Mouse (Mus musculus): ENCODE results near the gene Rbm28. TPM values are rescaled to one million over a fixed set of nuclear protein-coding genes. Genes with fewer than 3 reads are reported as not detected.
"Not testable (repeated sequence)": the region's sequence is repeated elsewhere in the genome, so short reads cannot be mapped to it uniquely, and the experiment has no call there.

Rbm28 gene
- total RNA-seq, 2 experiments from 2014 or later, result 8.7 to 9.0 TPM

DNA sequence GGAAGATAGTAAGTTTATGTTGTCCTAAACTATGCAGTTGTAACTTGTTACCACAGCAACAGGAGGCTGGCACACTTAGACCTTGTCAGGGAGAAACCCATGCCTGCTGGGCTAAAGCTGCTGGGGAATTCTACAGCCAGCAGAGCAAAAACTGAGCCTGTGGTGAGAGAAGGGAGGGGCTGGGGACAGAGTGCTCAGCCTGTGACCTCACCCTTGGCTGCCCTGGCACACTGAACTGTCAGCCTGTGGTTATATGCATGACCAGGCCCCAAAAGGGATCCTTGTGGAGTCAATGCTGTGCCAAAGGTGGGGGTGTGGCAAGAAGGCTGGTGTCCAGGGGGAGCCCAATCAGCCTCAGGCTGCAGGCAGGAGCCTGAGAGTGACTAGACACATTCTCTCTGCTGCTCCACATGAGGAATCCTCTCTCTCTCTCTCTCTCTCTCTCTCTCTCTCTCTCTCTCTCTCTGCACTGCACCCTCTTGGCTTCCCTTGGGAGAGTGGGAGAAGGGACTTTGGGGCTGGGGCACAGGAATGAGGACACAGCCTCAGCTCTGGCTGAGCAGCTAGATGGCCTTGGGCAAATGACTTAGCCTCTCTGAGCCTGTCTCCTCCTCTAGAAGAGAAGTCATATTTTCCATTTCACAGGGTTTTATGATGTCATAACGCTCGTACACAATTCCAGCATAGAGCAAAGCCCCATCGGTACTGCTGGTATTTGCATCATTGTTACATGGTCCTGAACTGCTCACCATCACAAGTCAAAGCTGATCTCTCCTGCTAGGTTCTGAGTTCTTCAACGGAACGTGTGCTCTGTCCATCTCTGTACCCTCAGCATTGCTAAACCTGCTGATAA lies 31.3 kb upstream of the Rbm28 start:
- no peak for ATAC-seq (replicated peaks; ENCODE audit: low FRiP score, poor library complexity, severe bottlenecking)

DNA sequence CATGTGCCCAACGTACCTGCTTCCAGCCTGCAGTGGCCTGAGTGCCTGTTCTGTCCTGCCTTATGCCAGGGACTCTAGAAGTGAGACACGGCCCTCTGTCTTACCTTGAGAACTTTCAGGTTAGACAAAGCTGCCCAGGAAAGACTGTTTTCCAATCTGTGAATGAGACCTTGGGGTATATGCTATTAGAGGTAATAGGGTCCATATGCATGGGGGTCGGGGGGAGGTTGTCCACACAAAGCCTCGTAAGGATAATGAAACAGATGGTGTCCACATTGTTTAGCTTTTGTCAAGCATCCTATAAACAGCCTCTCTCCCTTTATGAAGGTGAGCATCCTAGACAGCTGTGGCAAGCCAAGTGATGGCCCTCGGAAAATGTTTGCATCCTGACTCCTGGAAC lies 30.3 kb upstream of the Rbm28 start:
- no peak for ATAC-seq (replicated peaks; ENCODE audit: low FRiP score, poor library complexity, severe bottlenecking)

DNA sequence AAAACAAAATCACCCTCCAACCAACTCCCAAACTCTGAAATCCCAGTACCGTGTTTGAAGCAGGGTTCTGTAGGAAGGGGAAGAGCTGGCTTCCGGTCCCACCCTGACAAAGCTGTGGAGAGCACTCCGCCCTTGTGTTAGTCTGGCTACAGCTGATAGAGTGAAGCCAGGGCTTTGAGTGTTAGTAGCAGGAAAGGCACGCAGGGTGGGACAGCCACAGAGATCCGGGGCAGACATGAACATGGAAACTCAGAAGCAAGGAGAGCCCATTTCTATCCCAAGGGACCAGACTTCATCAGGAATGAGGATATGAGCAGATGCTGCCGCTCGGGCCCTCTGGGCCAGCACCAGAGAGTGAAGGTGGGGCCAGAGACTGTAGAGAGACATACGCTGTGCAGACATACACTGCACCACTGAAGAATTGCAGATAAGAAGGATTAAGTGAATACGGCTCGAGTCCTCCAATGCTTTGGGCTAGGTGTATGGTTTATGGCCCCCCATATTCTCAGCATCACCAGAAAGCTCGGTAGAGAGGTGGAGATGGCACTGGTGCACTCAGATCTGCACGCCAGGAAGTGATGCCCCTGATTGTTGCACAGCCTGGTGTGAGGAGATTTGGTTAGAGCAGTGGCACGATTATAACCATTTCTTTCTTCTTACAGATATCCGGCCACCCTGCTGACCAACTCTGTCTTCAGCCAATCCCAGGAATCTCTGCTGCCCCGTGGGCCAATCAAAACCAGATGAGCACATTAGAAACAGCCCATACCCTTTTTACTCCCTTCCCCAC lies 29.4 kb upstream of the Rbm28 start:
- no peak for ATAC-seq (replicated peaks; ENCODE audit: low FRiP score, poor library complexity, severe bottlenecking)

DNA sequence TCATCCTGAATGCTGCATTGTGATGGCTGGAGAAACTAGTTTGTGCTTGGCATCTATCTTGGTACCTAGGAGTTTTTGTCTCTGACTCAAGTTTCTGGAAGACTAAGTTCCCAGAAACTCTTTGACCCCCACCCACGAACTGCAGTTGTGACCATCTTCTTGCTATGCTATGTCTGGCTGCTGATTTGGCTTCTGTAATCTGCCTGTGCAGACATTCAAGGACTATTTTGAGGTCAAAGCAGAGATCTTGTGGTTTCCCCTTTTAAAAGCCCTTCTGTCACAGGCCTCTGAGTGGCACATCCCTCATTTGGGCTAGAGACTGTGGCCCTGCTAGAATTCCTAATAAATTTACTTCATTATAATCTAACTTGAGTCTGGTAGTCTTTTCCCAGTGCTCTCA lies 23.1 kb upstream of the Rbm28 start:
- ATAC-seq (replicated peaks; ENCODE audit: low FRiP score, poor library complexity, severe bottlenecking), result no peak

DNA sequence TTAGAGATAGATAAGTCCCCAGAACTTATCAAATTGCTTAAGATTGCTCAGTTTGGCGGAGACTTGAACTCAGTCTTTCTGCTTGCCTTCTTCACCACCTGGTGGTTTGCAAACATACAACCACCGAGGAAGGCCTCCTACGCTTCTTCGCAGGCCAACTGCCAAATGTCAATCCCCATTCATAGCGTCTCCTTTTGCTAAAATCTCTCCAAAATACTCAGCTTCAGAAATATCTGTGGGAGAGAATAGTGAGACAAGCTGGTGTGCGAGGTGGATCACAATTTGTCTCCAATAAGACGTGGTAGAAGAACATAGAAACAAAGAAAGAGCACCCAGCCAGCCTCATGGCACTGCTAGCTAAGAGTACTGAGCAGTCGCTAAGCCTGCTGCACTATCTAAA lies 15.0 kb upstream of the Rbm28 start:
- ATAC-seq (replicated peaks; ENCODE audit: low FRiP score, poor library complexity, severe bottlenecking), result no peak

DNA sequence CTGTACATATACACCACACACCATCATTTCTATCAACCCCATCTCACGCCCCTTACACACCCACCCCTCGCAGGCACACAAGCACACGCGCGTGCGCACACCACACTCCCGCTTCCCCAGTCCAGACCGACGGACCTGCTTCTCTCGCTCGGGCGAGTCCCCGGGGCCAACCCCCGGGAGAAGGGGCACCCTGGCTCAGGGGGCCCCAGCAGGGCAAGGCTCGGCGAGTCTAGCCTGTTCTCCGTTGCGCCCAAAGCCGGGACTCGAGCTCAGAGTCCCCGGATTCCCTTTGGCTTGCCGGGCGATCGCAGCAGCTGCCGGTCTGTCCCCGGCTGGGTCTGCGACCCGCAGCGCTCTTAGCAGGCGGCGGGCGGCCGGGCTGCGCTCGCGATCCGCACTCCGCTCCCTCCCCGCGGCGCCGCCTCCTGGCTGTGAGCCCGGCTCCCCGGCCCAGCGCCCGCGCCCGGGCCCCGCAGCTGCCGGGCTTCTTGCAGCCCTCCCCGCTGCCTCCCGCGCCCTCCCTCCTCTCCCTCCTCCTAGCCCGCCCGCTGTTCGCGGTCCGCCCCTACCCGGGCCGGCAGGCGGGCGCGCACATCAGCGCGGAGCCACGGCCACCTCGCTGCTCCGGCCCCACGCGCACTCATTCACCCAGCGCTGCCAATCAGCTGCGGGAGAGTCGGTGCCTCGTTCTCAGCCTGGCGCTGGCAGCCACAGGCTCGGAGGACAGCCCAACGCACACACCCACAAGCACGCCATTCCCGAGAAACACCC lies 14.3 kb upstream of the Rbm28 start, which contains the start of gene Prrt4:
Gene Prrt4, minus strand, starts transcription at position 697 of the 771 bp plus-strand sequence.
- ATAC-seq (replicated peaks; ENCODE audit: low FRiP score, poor library complexity, severe bottlenecking), result no peak

DNA sequence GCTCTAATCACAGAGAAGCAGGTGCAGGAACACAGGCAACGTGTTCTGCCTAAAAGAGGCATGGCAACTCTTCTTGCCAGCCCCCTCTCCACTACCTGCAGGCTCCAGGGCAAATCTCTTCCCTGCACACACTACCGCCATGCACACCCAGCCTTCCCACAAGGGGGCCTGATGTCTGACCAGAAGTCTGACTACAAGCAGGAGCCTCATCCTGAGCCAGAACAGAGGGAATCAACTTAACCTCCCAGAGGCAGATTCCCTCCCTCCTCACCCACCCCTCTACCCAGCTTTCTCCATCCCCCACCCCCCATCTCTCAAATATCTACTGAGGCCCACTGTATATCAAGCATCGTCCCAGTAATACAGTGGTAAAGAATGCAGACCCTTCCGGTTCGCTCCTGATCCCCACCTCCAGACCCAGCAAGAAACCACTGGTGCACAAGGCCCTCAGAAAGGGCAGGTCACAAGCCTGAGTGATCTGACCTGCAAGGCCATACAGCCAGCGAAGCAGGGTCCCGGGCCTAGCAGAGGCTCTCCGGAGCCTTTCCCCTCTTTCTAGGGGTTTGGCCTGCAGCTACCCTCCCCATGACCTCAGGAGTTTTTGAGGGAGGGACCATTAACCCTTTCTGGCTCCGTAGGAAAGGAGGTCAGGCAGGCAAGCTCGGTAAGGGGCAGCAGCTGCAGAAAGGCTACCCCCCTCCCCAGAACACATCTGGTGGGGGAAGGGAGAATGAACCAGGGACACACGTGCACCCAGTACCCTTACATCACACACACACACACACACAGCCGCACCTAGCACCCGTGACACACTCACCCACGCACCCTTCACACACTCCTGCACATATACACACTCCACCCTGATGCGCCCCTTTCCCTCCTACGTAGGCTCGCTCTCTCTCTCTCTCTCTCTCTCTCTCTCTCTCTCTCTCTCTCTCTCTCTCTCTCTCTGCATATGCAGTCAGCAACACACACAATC lies 13.4 kb upstream of the Rbm28 start:
- ATAC-seq (replicated peaks; ENCODE audit: low FRiP score, poor library complexity, severe bottlenecking), result no peak

DNA sequence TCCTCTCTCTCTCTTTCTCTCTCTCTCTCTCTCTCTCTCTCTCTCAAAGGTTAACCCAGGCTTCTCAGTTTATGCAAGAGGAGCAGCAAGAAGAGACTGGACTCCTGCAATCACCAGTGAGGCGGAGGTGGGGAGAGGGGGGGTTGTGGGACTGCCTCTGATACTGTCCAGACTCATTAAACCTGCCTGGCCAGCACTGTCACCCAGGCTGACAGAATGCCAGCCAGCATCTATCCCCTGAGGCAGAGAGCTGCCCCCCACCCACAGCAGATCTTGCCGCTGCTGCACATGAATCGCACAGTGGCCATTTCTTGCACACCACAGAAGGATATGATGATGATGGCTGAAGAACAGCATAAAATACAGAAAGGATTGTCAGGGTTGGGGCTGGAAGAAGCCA lies 10.3 kb upstream of the Rbm28 start:
- ATAC-seq (replicated peaks; ENCODE audit: low FRiP score, poor library complexity, severe bottlenecking), result no peak

DNA sequence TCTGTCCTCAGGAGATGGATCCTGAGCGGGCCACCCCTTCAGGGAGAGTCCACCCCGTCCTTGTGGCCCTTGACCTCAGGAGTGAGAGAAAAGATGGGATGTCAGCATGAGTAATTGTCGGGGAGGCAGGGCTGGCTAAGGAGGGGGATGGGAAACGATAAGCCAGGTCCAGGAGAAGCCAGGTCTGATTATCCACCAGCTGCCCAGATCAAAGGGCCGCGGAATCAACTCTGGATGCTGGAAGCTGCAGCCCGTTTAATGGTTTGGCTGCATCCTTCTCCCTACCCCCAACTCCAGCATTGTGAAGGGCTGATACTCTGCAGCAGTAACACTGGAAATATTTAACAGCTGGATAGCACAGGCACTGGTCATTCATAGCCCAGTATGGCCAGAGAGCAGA lies 9.6 kb upstream of the Rbm28 start:
- ATAC-seq (replicated peaks; ENCODE audit: low FRiP score, poor library complexity, severe bottlenecking), result no peak

DNA sequence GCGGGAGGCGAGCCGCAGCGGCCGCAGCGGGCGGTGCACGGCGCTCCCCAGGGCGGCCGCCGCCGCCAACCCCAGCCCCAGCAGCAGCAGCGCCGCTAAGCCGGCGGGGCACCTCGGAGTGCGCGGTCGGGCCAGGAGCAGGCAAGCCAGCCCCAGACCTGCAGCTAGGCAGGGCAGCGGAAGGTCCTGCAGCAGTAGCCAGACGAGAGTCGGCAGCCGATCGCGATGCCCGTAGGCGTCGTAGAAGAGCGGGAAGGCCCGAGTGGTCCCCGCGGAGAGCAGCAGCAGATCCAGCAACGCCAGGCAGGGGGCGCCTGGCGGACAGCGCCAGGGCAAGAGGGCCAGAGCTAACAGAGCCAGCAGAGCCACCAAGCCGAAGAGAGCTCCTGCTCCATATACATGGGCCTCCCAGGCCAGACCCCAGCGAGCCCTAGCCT lies 6.2 kb upstream of the Rbm28 start:
- ATAC-seq (replicated peaks; ENCODE audit: low FRiP score, poor library complexity, severe bottlenecking), result no peak

DNA sequence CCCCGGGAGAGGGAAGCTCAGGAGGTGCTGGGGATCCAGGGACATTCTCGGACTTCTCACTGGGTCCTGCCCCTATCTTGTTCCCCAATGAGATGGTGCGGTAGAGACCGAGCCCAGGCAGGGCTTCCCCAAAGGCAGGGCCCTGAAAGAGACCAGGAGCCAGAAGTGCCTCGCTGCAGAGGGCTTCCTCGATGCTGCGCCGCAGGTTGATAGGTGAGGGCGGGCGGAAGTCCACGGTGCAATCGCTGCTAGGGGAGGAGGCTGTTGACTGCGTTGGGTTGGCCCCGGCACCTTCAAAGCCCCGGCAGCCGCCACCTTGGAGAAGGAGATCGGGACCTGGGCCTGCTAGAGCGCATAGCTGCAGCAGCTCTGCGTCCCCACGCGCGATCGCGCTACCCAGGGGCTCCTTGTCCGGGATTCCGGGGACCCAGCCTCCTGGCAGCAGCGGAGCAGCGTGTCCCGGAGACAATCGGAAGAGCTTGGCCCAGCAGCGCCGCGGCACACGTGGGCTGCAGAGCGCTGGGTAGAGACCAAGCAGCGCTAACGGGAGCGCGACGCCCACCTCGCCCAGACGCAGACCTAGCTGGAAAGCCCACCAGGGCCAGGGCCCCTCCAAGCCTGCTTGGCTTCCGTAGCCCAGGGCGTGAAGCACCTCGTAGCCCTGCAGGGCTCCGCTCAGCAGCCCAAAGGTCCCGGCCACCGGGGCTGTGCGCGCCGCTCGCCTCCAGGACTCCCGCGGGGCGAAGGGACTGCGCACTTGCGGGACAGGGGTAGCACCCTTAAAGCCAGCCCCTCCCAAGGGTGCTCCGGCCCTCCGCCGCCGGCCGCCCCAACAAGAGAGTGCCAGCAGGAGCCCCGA lies 5.5 kb upstream of the Rbm28 start:
- ATAC-seq (replicated peaks; ENCODE audit: low FRiP score, poor library complexity, severe bottlenecking), result no peak

DNA sequence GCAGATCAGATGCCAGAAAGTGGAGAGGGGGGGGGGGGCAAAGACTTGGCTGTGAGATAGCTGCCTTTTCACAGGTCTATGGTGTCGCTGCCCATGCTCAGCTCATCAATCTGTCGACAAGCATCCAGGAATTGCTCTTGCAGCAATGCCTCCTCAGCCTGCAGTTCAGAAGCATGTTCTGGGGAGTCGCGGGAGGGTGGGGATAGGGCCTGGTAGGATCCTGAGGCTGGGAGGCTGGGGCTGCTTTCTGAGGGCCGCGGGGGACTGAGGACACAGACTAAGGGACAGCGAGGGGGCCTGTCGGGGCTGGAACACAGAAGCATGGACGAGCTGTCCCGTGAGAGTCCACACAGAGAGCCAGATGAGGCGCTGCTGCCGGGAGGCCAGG lies 4.9 kb upstream of the Rbm28 start:
- no peak for ATAC-seq (replicated peaks; ENCODE audit: low FRiP score, poor library complexity, severe bottlenecking)

DNA sequence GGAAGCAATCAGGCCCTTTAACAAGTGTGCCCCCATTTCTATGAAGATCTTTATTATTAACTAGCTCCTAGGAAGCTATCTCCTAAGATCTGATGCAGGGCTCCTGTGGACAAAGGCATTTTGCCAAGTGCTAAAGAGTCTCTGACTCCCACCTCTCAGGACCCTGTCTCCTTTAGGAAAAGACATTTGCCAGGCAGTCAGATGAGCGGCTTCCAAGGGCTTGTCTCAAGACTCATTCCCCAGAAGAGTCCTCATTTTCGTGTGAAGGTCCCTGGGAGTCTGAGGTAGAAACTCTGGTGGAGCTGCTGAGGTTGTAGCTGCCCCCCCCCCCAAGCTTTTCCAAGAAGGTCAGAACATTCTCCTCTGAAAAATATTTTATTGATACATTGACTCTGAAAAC lies 4.1 kb upstream of the Rbm28 start:
- no peak for ATAC-seq (replicated peaks; ENCODE audit: low FRiP score, poor library complexity, severe bottlenecking)

DNA sequence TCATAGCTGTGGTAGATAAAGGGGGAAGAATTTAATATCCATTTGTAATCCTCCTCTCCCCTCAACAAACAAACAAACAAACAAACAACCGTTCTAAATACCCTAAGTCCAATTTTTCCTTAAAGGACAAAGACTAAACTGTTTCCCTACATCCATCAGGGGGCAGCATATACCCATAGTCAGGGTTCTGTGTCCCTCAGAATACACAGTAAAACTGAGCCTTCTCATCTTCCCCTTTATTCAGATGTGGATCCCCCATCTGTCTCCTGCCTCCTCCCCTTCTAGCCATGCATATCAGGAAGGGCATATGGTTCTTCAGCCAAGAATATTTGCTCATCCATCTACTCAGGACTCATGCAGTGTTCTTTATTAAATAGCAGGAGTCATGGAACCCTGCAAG lies 1.4 kb upstream of the Rbm28 start:
- ATAC-seq (replicated peaks; ENCODE audit: low FRiP score, poor library complexity, severe bottlenecking), result no peak

DNA sequence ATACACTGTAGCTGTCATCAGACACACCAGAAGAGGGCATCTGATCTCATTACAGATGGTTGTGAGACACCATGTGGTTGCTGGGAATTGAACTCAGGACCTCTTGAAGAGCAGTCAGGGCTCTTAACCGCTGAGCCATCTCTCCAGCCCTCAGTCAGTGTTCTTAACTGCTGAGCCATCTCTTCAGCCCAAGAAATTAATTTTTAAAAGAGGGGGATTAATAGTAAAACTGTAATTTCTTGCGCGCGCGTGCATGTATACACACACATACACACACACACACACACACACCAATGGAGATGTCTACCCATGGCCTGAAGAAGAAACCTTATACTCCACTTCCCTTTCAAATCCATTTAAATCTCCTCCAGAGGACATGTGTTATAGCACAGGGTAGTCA lies 3.5 kb downstream of the Rbm28 start:
- ATAC-seq (replicated peaks; ENCODE audit: low FRiP score, poor library complexity, severe bottlenecking), result not testable (repeated sequence)

DNA sequence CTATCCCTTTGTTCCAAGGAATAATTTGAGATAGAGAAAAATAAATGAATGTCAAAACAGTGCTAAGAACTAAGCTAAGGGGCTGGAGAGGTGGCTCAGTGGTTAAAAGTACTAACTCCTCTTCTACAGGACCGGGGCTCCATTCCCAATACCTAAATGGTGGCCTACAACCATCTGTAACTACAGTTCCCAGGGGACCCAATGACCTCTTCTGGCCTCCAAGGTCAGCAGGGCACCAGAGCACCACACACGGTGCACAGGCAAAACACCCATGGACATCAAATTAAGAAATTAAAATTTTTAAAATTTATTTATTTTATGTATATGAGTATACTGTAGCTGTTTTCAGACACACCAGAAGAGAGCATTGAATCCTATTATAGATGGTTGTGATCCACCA lies 4.0 kb downstream of the Rbm28 start:
- ATAC-seq (replicated peaks; ENCODE audit: low FRiP score, poor library complexity, severe bottlenecking), result no peak

DNA sequence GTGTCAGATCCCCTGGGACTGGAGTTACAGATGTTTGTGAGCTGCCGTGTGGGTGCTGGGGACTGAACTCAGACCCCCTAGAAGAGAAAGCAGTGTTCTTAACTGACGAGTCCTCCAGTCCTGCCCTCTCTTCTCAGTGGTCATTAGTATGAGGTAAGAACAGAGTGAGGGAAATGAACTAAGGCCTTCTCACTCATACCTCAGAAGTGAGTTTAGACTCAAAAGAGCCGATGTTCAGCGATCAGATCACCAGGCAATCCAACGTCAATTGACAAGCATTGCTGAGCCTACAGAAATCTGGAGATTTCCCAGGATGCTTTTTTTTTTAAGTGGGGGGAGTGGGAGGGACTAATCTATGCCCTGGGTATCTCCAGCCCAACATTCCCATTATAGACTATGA lies 8.5 kb downstream of the Rbm28 start:
- no peak for ATAC-seq (replicated peaks; ENCODE audit: low FRiP score, poor library complexity, severe bottlenecking)

DNA sequence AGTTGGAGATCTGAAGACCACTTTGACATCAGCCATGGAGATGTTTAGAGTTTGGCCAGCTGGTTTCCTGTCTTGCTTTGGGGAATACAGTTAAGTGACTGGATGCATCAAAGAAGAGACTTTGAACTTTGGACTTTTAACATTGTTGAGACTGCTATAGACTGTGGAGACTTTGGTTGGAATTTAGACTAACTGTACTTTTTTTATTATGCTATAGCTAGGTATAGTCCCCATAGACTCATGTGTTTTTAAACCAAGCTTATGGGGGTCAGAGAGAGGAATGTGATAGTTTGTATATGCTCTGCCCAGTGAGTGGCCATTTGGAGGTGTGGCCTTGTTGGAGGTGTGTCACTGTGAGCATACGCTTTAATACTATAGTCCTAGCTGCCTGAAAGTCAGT lies 14.8 kb downstream of the Rbm28 start:
- ATAC-seq (replicated peaks; ENCODE audit: low FRiP score, poor library complexity, severe bottlenecking), result no peak
